Mouse (Mus musculus): Measurements from ENCODE around the gene Rgs11.

Rgs11 gene

DNA sequence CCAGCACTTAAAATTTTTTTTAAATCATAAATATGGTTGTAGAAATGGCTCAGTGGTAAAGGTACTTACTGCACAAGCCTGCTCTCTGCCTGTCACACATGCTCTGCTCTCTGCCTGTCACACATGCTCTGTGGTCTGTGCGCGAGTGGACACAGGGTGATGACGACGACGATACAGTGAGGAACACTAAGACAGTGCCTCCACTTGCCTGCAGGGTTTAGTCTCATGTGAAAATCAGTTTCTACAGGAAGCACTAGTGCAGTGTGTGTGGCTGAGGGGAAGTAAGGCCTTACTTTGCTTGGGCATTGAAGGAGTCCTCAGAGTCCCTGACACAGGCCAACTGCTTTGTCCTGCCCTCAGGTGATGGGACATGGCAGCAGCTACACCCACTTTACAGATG, 27.0 kb downstream of the Rgs11 start:
- in situ Hi-C loops (cut with MboI; ENCODE audit: unreplicated experiment in 2 of 2) = no loop called here

- in situ Hi-C loops (cut with MboI; ENCODE audit: unreplicated experiment in 2 of 2) = no loop called here
Observed at GRCm38 (mm10) chr17:26231156-26231555, 28.4 kb downstream of the Rgs11 start.

GRCm38 (mm10) chr17:26232863-26233262, 30.1 kb downstream of the Rgs11 start:
- in situ Hi-C loops (cut with MboI; ENCODE audit: unreplicated experiment in 2 of 2) = no loop called here

- in situ Hi-C loops (cut with MboI; ENCODE audit: unreplicated experiment in 2 of 2) = no loop called here
Observed at GRCm38 (mm10) chr17:26234386-26234785, 31.6 kb downstream of the Rgs11 start.

DNA sequence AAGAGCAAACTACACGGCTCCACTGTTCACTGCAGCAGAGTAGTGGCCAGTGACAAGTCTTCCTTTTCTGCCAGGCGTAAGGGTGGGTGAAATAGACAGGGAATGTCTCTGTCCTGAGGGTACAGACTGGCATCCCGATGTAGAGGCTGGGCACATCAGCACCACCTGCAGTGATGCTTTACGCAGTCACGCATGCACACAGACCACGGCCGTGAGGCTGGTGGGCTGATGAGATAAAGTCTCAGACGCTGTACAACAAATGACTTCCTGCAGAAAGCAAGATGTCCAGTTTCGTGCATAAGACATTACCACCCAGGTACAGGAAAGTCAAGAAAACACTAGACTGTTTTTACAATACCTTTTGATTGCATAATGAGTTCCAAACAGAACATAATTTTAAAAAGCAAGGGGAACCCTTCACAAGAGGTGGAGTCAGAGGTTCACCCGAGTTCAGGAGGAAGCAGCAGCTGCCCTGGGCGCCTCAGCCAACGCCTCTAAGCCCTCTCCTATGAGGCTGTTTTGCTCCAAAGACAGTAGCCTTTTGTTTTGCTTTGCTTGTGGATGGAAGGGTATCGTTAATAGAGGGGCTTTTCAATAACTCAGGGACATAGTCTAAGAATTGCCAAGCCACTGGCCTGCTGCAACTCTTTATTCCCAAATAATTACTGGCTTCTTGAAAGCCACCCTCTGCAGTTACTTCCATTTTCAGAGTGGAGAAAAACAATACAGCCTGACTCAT, 32.5 kb downstream of the Rgs11 start:
- in situ Hi-C loops (cut with MboI; ENCODE audit: unreplicated experiment in 2 of 2) = no loop called here

GRCm38 (mm10) chr17:26237667-26238066, 34.9 kb downstream of the Rgs11 start:
- in situ Hi-C loops (cut with MboI; ENCODE audit: unreplicated experiment in 2 of 2) = no loop called here

DNA sequence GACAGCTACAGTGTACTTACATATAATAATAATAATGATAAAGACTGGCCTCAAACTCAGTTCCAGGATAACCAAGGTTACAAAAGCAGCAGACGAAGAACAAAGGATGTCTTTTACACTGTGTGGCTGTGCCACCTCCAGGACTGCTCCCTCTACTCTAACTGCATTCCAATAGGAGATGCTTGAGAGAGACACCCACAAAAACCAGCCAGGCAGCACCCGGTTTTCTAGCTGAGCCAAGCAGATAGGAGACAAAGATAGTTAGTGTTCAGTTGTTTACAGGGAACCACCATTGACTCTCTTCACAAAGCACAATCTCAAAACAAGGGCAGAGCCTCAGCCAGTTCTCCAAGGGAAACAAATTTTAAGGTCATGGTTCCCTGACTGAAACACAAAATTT, 36.8 kb downstream of the Rgs11 start:
- in situ Hi-C loops (cut with MboI; ENCODE audit: unreplicated experiment in 2 of 2) = no loop called here

DNA sequence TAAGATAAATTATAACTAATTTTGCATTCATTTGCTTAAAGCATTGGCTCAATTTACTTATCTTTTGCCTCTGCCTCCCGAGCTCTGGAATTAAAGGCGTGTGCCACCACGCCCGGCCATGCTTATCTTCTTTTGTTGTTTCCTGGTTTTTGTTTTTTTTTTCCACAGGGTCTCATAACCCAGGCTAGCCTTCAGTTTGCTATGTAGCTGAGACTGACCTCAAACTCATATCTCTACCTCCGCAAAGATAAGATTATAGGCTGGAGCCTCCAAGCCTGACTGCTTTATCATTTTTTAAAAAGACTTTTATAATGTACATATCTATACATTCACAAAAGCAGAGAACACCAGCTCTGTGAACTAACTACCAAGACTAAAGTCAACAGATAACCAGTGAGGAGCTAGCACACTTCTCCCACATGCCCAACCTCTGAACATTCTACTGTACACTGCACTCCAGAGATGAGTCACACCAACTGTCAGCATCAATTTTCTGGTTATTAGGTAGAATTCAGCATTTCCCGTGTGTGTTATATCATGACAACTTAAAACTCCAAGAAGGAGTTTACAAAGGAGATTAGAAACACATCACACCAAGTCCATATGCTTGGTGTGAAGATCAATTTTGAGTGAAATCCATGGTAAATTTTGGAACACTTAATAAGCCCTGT, 37.5 kb downstream of the Rgs11 start:
- in situ Hi-C loops (cut with MboI; ENCODE audit: unreplicated experiment in 2 of 2) = loop anchor here (5.0 kb wide), 1 partner anchor 118 kb away; the partner anchor contains the start of gene Mrpl28 (in 2 of the 2)

GRCm38 (mm10) chr17:26240990-26241389, 38.2 kb downstream of the Rgs11 start:
- in situ Hi-C loops (cut with MboI; ENCODE audit: unreplicated experiment in 2 of 2) = loop anchor here (5.0 kb wide), 1 partner anchor 119 kb away; the partner anchor contains the start of gene Mrpl28 (in 2 of the 2)

GRCm38 (mm10) chr17:26243471-26244100, 40.8 kb downstream of the Rgs11 start:
- in situ Hi-C loops (cut with MboI; ENCODE audit: unreplicated experiment in 2 of 2) = loop anchor here (5.0 kb wide), 1 partner anchor 121 kb away; the partner anchor contains the start of gene Mrpl28 (in 2 of the 2)

GRCm38 (mm10) chr17:26244101-26244841, 41.5 kb downstream of the Rgs11 start, which contains the start of gene Fam234a:
TSS of gene Fam234a (minus strand) at chr17:26244242.
- in situ Hi-C loops (cut with MboI; ENCODE audit: unreplicated experiment in 2 of 2) = loop anchor here (5.0 kb wide), 1 partner anchor 122 kb away; the partner anchor contains the start of gene Mrpl28 (in 2 of the 2)

DNA sequence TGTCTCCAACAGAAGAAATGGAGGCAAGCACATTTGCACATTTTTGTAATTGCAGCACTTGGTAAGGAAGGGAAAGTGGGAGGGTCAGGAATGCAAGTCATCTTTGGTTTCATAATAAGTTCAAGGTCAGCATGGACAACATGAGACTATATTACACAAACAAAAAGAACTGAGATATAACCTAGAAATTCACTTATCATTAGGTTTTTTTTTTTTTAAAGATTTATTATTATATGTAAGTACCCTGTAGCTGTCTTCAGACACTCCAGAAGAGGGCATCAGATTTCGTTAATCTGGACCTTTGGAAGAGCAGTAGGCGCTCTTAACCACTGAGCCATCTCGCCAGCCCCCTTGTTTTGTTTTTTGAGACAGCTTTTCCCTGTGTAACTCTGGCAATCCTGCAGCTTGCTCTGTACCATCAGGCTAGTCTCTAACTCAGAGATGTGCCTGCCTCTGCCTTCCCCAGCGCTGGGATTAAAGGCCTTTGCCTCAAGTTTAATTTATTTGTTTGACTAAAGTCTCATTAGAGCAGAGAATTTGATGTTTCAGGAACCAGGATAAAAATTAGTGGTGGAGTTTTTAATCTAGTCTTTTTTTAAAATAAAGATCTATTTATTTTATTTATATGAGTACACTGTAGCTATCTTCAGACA, 49.3 kb downstream of the Rgs11 start:
- in situ Hi-C loops (cut with MboI; ENCODE audit: unreplicated experiment in 2 of 2) = loop anchor here in 1 of 2 experiments (10.0 kb wide), 1 partner anchor 953 kb away; the partner anchor contains the start of gene Lemd2

DNA sequence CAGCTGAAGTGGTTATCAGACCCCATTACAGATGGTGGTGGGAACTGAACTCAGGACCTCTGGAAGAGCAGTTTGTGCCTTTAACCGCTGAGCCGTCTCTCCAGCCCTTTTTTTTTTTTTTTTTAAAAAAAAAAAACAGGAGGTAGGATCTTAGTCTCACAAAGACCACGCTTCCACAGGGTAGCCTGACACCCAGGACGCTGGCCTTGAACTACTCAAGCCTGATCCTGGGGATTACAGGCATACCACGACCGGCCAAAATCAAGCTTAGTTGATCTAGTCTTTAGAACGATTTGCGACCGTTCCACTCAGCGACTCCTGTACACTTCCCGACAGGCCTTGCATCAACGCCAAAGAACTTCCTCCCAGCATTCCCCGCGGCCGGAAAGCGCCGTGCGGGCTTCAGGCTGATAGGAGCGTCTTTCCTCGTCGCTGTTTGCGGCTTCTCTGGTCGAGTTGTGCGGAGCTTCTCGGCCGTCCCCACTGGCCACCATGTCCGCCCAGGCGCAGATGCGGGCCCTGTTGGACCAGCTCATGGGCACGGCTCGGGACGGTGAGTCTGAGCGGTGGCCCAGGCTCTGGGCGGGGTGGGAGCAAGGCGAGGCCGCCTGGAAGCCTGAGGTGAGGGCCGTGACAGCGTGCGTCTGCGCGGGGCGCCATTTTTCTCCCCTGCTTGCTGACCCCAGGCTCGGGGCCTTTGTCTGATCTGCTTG, 49.9 kb downstream of the Rgs11 start, which contains the start of gene Luc7l:
Gene Luc7l (plus strand): TSS at position 358 of the 713 bp plus-strand sequence.
- in situ Hi-C loops (cut with MboI; ENCODE audit: unreplicated experiment in 2 of 2) = loop anchor here in 1 of 2 experiments (10.0 kb wide), 1 partner anchor 952 kb away; the partner anchor contains the start of gene Lemd2

- in situ Hi-C loops (cut with MboI; ENCODE audit: unreplicated experiment in 2 of 2) = loop anchor here in 1 of 2 experiments (10.0 kb wide), 1 partner anchor 951 kb away; the partner anchor contains the start of gene Lemd2
Observed at GRCm38 (mm10) chr17:26253399-26253798, 50.6 kb downstream of the Rgs11 start.

DNA sequence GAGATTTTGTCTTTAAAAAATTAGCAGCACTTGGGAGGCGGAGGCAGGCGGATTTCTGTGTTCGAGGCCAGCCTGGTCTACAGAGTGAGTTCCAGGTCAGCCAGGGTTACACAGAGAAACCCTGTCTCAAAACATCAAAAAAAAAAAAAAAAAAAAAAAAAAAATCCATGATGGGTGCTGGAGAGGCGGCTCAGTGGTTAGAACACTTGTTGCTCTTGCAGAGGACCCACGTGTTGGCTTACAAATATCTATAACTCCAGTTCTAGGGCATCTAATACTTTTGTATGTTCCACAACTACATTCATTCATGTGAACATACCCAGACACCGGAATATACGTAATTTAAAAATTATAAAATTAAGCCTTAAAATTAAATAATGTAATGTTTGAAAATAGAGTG, 52.6 kb downstream of the Rgs11 start:
- in situ Hi-C loops (cut with MboI; ENCODE audit: unreplicated experiment in 2 of 2) = loop anchor here in 1 of 2 experiments (10.0 kb wide), 1 partner anchor 949 kb away; the partner anchor contains the start of gene Lemd2
